Mouse (Mus musculus) cerebellum, postnatal 10 days (tissue): Measurements from ENCODE around the gene Fam174a.
A peak's percentile ranks its signal among the peaks of the same experiment; 100 is the strongest.

Experiments
- DNase-seq, 2 experiments: peaks; one replicate each; pipeline ENCODE4 v3.0.0; 2021; ENCODE audit warnings: mixed read lengths in 2 of 2

Fam174a gene

GRCm38 (mm10) chr1:95313393-95314228 is at the start of gene Fam174a:
Gene Fam174a (plus strand): TSS chr1:95313623.
- peak; percentile 94 to 97 for DNase-seq

GRCm38 (mm10) chr1:95263843-95264242 is 49.6 kb upstream of the Fam174a start:
- peak; percentile 10 to 21 for DNase-seq

- DNase-seq: peak in 1 of 2 experiments; percentile 13
These were observed 45.3 kb upstream of the Fam174a start for GRCm38 (mm10) chr1:95267950-95268724.

GRCm38 (mm10) chr1:95273321-95273720 is 40.1 kb upstream of the Fam174a start:
- DNase-seq: no peak

GRCm38 (mm10) chr1:95308324-95308723 is 5.1 kb upstream of the Fam174a start:
- no peak for DNase-seq

- DNase-seq: no peak
These were observed 769 bp downstream of the Fam174a start for GRCm38 (mm10) chr1:95314229-95314555.

- peak; percentile 46 to 52 for DNase-seq
These were observed 2.6 kb downstream of the Fam174a start for GRCm38 (mm10) chr1:95315981-95316380.

GRCm38 (mm10) chr1:95322219-95322618 is 8.8 kb downstream of the Fam174a start:
- DNase-seq: no peak

- no peak for DNase-seq
These were observed 9.6 kb downstream of the Fam174a start for GRCm38 (mm10) chr1:95323004-95323403.

GRCm38 (mm10) chr1:95326856-95327255 is 13.4 kb downstream of the Fam174a start:
- no peak for DNase-seq

- DNase-seq: no peak
These were observed 26.2 kb downstream of the Fam174a start for GRCm38 (mm10) chr1:95339618-95340017.

GRCm38 (mm10) chr1:95342242-95342641 is 28.8 kb downstream of the Fam174a start:
- peak; percentile 29 to 51 for DNase-seq

GRCm38 (mm10) chr1:95343585-95344485 is 30.4 kb downstream of the Fam174a start:
- peak; percentile 38 to 53 for DNase-seq

- DNase-seq: peak; percentile 24 to 26
These were observed 40.7 kb downstream of the Fam174a start for GRCm38 (mm10) chr1:95354146-95354545.

- peak in 1 of 2 experiments; percentile 8 for DNase-seq
These were observed 43.5 kb downstream of the Fam174a start for GRCm38 (mm10) chr1:95356904-95357303.

- no peak for DNase-seq
These were observed 50.3 kb downstream of the Fam174a start for GRCm38 (mm10) chr1:95363692-95364091.

- peak in 1 of 2 experiments; percentile 10 for DNase-seq
These were observed 53.4 kb downstream of the Fam174a start for GRCm38 (mm10) chr1:95366616-95367373.

GRCm38 (mm10) chr1:95367748-95368147 is 54.3 kb downstream of the Fam174a start:
- DNase-seq: no peak

GRCm38 (mm10) chr1:95375443-95375842 is 62.0 kb downstream of the Fam174a start:
- peak; percentile 15 to 20 for DNase-seq

GRCm38 (mm10) chr1:95381028-95381427 is 67.6 kb downstream of the Fam174a start:
- DNase-seq: no peak
